Mouse (Mus musculus) neural tube, embryonic 15.5 days (tissue): ENCODE measurements around the gene Aars2. TPM values are rescaled to one million over a fixed set of nuclear protein-coding genes. Genes with fewer than 3 reads are reported as not detected.

ENCODE experiments used
- ATAC-seq: fragments of 200-750 bp; cut with Nextera tagmentation; 2 replicates; pipeline ENCODE4 v1.8.0; 2017; ENCODE audit warnings: mild to moderate bottlenecking, moderate TSS enrichment, moderate library complexity; ENCODE audit not compliant: low FRiP score
- H3K27ac ChIP-seq: fragments of 300-500 bp; sonication (generic); replicated peaks from 2 replicates; pipeline ENCODE4 v1.5.1; 2015; ENCODE audit warnings: mild to moderate bottlenecking, inconsistent platforms
- H3K27me3 ChIP-seq: fragments of 300-500 bp; sonication (generic); replicated peaks from 2 replicates; pipeline ENCODE4 v1.6.1; 2015; ENCODE audit warnings: inconsistent platforms
- H3K36me3 ChIP-seq: fragments of 300-500 bp; sonication (generic); 2 replicates; pipeline ENCODE4 v1.6.1; 2015; ENCODE audit warnings: inconsistent platforms
- H3K4me1 ChIP-seq: fragments of 300-500 bp; sonication (generic); 2 replicates; pipeline ENCODE4 v1.6.1; 2015; ENCODE audit warnings: inconsistent platforms
- H3K4me2 ChIP-seq: fragments of 300-500 bp; sonication (generic); 2 replicates; pipeline ENCODE4 v1.6.1; 2015; ENCODE audit warnings: inconsistent platforms, mild to moderate bottlenecking, moderate library complexity
- H3K4me3 ChIP-seq: fragments of 300-500 bp; sonication (generic); replicated peaks from 2 replicates; pipeline ENCODE4 v1.5.1; 2015; ENCODE audit warnings: mild to moderate bottlenecking, inconsistent platforms
- H3K9ac ChIP-seq: fragments of 300-500 bp; sonication (generic); replicated peaks from 2 replicates; pipeline ENCODE4 v1.6.1; 2015; ENCODE audit warnings: mild to moderate bottlenecking, inconsistent platforms
- H3K9me3 ChIP-seq: fragments of 300-500 bp; sonication (generic); replicated peaks from 2 replicates; pipeline ENCODE4 v1.6.1; 2016; ENCODE audit warnings: inconsistent platforms
- WGBS: fragments of 180-500 bp; shearing (Covaris S2); methylation state at CpG from one replicate; pipeline ENCODE4 v1.1.7; 2015; ENCODE audit warnings: mixed read lengths; 5-methylcytosine and 5-hydroxymethylcytosine counted together
- polyA plus RNA-seq: library from polyadenylated mRNA; unstranded; fragments of >200 nt; fragmentation: Nextera tagmentation; extraction: Ambion mirVana; gene quantifications from 2 replicates; pipeline ENCODE4 v1.2.1, GENCODE M21; 2015

Gene Aars2
- polyA plus RNA-seq, 1 experiment from 2014 or later: 18.0 TPM

GRCm38 (mm10) chr17:45478234-45478825 is 28.3 kb upstream of the Aars2 start:
- no peak overlapping the region for H3K9ac ChIP-seq
- no peak for ATAC-seq
- H3K27ac ChIP-seq: no peak overlapping the region
- H3K4me2 ChIP-seq: no peak overlapping the region
- no peaks in the 10 kb centered on the region for H3K9me3 ChIP-seq
- no peak overlapping the region for H3K4me3 ChIP-seq
- H3K36me3 ChIP-seq: no peaks in the 10 kb centered on the region
- 21% methylated on average over 12 of the region's 12 CpGs for WGBS
- 0 out of 2 replicates have a peak, but pooled peaks cover 2% of the 10 kb centered on the region for H3K27me3 ChIP-seq
- H3K4me1 ChIP-seq: peaks cover 10% of the 10 kb centered on the region; the same call in 1 of the 2 replicates

GRCm38 (mm10) chr17:45480429-45480828 is 26.2 kb upstream of the Aars2 start:
- H3K27ac ChIP-seq: no peak overlapping the region
- no peak for ATAC-seq
- no peaks in the 10 kb centered on the region for H3K36me3 ChIP-seq
- 0 out of 2 replicates have a peak, but pooled peaks cover 2% of the 10 kb centered on the region for H3K27me3 ChIP-seq
- no peak overlapping the region for H3K4me2 ChIP-seq
- H3K9ac ChIP-seq: no peak overlapping the region
- H3K9me3 ChIP-seq: no peaks in the 10 kb centered on the region
- H3K4me3 ChIP-seq: no peak overlapping the region
- H3K4me1 ChIP-seq: no peaks in the 10 kb centered on the region
- WGBS: 34% methylated on average over 2 of the region's 2 CpGs

GRCm38 (mm10) chr17:45485581-45485980 is 21.1 kb upstream of the Aars2 start:
- no peak for ATAC-seq
- 89% methylated on average over 7 of the region's 7 CpGs for WGBS

GRCm38 (mm10) chr17:45487216-45487615 is 19.4 kb upstream of the Aars2 start:
- WGBS: 27% methylated on average over 5 of the region's 5 CpGs
- H3K9ac ChIP-seq: no peak overlapping the region
- no peaks in the 10 kb centered on the region for H3K27me3 ChIP-seq
- no peaks in the 10 kb centered on the region for H3K4me1 ChIP-seq
- no peaks in the 10 kb centered on the region for H3K36me3 ChIP-seq
- no peaks in the 10 kb centered on the region for H3K9me3 ChIP-seq
- H3K4me3 ChIP-seq: no peak overlapping the region
- no peak for ATAC-seq
- H3K27ac ChIP-seq: no peak overlapping the region
- no peak overlapping the region for H3K4me2 ChIP-seq

More at GRCm38 (mm10) chr17:45485581-45485980, 21.1 kb upstream of the Aars2 start:
- H3K4me1 ChIP-seq: no peaks in the 10 kb centered on the region
- no peaks in the 10 kb centered on the region for H3K27me3 ChIP-seq
- H3K4me3 ChIP-seq: no peak overlapping the region
- no peaks in the 10 kb centered on the region for H3K36me3 ChIP-seq
- H3K9me3 ChIP-seq: no peaks in the 10 kb centered on the region
- no peak overlapping the region for H3K4me2 ChIP-seq
- no peak overlapping the region for H3K27ac ChIP-seq
- H3K9ac ChIP-seq: no peak overlapping the region

GRCm38 (mm10) chr17:45488321-45489254 is 18.1 kb upstream of the Aars2 start:
- H3K27ac ChIP-seq: no peak overlapping the region
- ATAC-seq: no peak
- H3K4me3 ChIP-seq: no peak overlapping the region
- no peak overlapping the region for H3K4me2 ChIP-seq
- 86% methylated on average over 23 of the region's 23 CpGs for WGBS
- H3K36me3 ChIP-seq: no peaks in the 10 kb centered on the region
- H3K4me1 ChIP-seq: no peaks in the 10 kb centered on the region
- no peaks in the 10 kb centered on the region for H3K27me3 ChIP-seq
- no peak overlapping the region for H3K9ac ChIP-seq
- no peaks in the 10 kb centered on the region for H3K9me3 ChIP-seq

- Histone ChIP-seq H3K9me3 (no peaks in the 10 kb centered on the region), H3K9ac (no peak overlapping the region), H3K36me3 (no peaks in the 10 kb centered on the region), H3K4me1 (no peaks in the 10 kb centered on the region), H3K27me3 (no peaks in the 10 kb centered on the region), H3K4me2 (no peak overlapping the region), H3K27ac (no peak overlapping the region), H3K4me3 (no peak overlapping the region)
- 81% methylated on average over 6 of the region's 6 CpGs for WGBS
- ATAC-seq: no peak
These were observed 16.9 kb upstream of the Aars2 start for GRCm38 (mm10) chr17:45489736-45490135.

- no peak overlapping the region for H3K4me3 ChIP-seq
- ATAC-seq: no peak
- H3K36me3 ChIP-seq: no peaks in the 10 kb centered on the region
- 78% methylated on average over 13 of the region's 13 CpGs for WGBS
- no peaks in the 10 kb centered on the region for H3K9me3 ChIP-seq
- H3K27ac ChIP-seq: no peak overlapping the region
- no peak overlapping the region for H3K9ac ChIP-seq
- H3K4me1 ChIP-seq: no peaks in the 10 kb centered on the region
- H3K4me2 ChIP-seq: no peak overlapping the region
- no peaks in the 10 kb centered on the region for H3K27me3 ChIP-seq
These were observed 16.0 kb upstream of the Aars2 start for GRCm38 (mm10) chr17:45490532-45491154.

- 80% methylated on average over 11 of the region's 11 CpGs for WGBS
These were observed 11.2 kb upstream of the Aars2 start for GRCm38 (mm10) chr17:45495398-45495797.

GRCm38 (mm10) chr17:45498397-45498796 is 8.2 kb upstream of the Aars2 start:
- Histone ChIP-seq H3K4me3 (no peak overlapping the region), H3K4me1 (0 out of 2 replicates have a peak, but pooled peaks cover 3% of the 10 kb centered on the region), H3K9me3 (no peaks in the 10 kb centered on the region), H3K27me3 (no peaks in the 10 kb centered on the region), H3K4me2 (no peak overlapping the region), H3K27ac (no peak overlapping the region), H3K36me3 (no peaks in the 10 kb centered on the region), H3K9ac (no peak overlapping the region)
- WGBS: 88% methylated on average over 13 of the region's 13 CpGs
- no peak for ATAC-seq

More at GRCm38 (mm10) chr17:45495398-45495797, 11.2 kb upstream of the Aars2 start:
- Histone ChIP-seq H3K4me2 (no peak overlapping the region), H3K36me3 (no peaks in the 10 kb centered on the region), H3K27ac (no peak overlapping the region), H3K9me3 (no peaks in the 10 kb centered on the region), H3K27me3 (no peaks in the 10 kb centered on the region), H3K4me3 (no peak overlapping the region), H3K4me1 (no peaks in the 10 kb centered on the region), H3K9ac (no peak overlapping the region)
- no peak for ATAC-seq

GRCm38 (mm10) chr17:45499516-45499915 is 7.1 kb upstream of the Aars2 start:
- Histone ChIP-seq H3K27ac (no peak overlapping the region), H3K4me1 (0 out of 2 replicates have a peak, but pooled peaks cover 3% of the 10 kb centered on the region), H3K27me3 (no peaks in the 10 kb centered on the region), H3K4me2 (no peak overlapping the region), H3K4me3 (no peak overlapping the region), H3K9ac (no peak overlapping the region), H3K9me3 (no peaks in the 10 kb centered on the region), H3K36me3 (no peaks in the 10 kb centered on the region)
- no peak for ATAC-seq
- 69% methylated on average over 2 of the region's 2 CpGs for WGBS

- no peak overlapping the region for H3K4me2 ChIP-seq
- ATAC-seq: no peak
- H3K36me3 ChIP-seq: no peaks in the 10 kb centered on the region
- no peak overlapping the region for H3K27ac ChIP-seq
- H3K4me3 ChIP-seq: no peak overlapping the region
- H3K27me3 ChIP-seq: no peaks in the 10 kb centered on the region
- no peaks in the 10 kb centered on the region for H3K9me3 ChIP-seq
- no peak overlapping the region for H3K9ac ChIP-seq
- H3K4me1 ChIP-seq: 0 out of 2 replicates have a peak, but pooled peaks cover 3% of the 10 kb centered on the region
- 28% methylated on average over 4 of the region's 4 CpGs for WGBS
These were observed 5.7 kb upstream of the Aars2 start for GRCm38 (mm10) chr17:45500981-45501380.
